Mouse (Mus musculus) T-helper 2 cell (primary cell): ENCODE measurements around the gene 4930544D05Rik.

Source experiments
- in situ Hi-C: fragments of 300-600 bp; cut with MboI, MseI; formaldehyde crosslinking; loops from one replicate; pipeline ENCODE4 v1.15.1; 2025; ENCODE audit warnings: high pct_unique_total_duplicates

4930544D05Rik gene

DNA sequence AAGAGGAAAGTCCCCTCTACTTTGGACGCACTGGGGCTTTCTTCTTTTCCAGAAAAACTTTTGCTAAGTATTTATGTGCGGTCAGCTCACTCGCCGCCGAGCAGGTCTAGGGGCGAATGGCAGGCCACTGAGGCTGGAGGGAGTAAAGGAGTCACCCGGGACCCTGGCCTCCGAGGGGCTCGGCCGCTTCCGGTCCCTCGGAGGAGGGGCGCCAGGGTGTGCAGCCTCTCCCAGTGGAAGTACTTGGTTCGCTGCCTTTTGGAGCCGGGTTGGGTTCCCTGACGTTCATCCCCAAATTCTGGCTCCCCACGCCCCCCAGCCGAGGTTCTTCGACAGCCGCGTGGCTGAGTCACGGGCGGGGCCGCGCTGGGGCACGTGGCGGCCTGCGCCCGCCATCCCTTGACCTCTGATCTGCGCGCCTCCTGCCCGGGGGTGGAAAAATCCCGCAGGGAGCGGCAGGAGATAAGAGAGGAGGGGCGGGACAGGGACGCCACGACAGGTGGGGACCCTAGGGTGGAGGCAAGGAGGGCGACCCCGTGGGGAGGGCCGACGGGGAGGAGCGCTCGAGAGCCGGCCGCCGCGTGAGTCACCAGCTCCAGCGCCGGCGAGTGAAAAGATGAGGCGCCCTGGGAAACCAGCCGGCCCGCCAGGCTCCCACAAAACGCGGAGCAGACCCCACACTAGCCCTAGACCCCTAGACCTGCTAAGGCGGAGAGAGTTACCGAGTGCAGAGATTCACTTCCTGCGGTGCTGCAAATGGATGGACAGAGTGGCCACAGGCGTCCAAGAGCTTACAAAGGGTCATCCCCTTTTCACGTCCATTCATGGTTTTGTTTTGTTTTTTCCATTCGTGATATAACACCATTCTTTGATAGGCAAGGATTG lies 40.2 kb downstream of the 4930544D05Rik start:
- in situ Hi-C loops, result loop anchor here (25.0 kb wide), 2 partner anchors 894 to 1244 kb away; partner anchors contain the start of genes Kdm6b, Polr2a, Slc35g3 and Zbtb4

DNA sequence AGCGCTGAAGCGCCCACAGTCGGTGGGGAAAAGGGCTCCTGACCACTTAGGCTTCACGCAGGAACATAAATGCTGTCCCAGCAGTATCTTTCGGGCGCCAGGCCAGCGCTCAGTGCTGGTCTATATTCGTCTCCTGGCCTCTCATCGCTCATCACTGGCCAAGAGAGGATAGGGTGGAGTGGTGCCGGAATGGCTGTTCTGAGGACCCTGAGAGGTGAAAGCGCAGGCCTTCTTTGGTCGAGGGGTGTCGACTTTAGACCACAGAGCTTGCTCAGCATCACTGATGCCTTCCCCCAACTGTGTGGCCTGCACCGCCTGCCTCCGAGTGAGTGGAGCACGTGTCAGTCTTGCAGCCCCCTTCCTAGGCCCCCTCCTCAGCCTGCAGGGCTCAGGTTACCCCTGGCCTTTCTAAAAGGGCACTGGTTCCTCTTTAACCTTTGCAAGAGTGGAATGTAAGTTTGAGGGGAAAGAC lies 40.8 kb downstream of the 4930544D05Rik start:
- in situ Hi-C loops, result loop anchor here (25.0 kb wide), 2 partner anchors 894 to 1244 kb away; partner anchors contain the start of genes Kdm6b, Polr2a, Slc35g3 and Zbtb4

DNA sequence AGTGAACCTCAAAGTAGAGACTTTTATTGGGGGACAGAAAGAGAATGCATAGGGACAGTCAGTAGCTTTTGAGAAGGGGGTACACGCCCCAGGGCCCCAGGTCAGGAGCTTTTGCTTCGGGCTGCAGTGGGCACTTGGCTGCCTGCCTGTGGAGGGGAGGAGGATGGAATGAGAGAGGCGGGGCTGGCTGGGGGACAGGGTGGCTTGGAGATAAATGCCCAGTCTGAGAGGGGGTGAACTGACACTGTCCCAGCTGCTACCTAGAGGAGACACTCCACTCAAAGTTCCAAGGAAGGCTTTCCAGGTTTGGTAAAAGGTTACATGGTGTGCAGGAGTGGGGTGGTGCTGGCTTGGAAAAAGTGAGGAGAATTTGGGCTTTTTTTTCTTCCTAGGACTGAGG lies 41.3 kb downstream of the 4930544D05Rik start, which contains the start of gene Eno3:
Eno3 (plus strand) TSS at position 239 of the 400 bp plus-strand sequence.
- in situ Hi-C loops, result loop anchor here (25.0 kb wide), 2 partner anchors 895 to 1245 kb away; partner anchors contain the start of genes Kdm6b, Polr2a, Slc35g3 and Zbtb4

GRCm38 (mm10) chr11:70657573-70657972 lies 41.9 kb downstream of the 4930544D05Rik start:
- in situ Hi-C loops, result loop anchor here (25.0 kb wide), 2 partner anchors 895 to 1245 kb away; partner anchors contain the start of genes Kdm6b, Polr2a, Slc35g3 and Zbtb4

DNA sequence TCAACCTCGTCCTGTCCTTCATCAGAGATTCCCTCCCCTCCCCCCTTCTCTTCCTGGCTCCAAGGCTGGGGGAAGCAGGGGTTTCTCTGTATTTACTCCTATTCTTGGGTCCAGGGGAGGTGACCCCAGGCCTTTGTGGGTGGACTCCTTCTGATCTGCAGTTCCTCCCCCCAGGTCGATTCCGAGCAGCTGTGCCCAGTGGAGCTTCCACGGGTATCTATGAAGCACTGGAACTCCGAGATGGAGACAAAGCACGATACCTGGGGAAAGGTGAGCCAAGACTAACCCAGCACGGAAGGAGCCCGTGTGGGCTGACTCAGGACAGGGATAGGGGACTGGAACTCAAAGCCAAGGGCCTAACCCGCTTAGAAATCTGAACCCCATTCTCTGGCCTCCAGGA lies 42.3 kb downstream of the 4930544D05Rik start:
- in situ Hi-C loops, result loop anchor here (25.0 kb wide), 2 partner anchors 896 to 1246 kb away; partner anchors contain the start of genes Kdm6b, Polr2a, Slc35g3 and Zbtb4

- in situ Hi-C loops, result loop anchor here (25.0 kb wide), 2 partner anchors 896 to 1246 kb away; partner anchors contain the start of genes Kdm6b, Polr2a, Slc35g3 and Zbtb4
These were observed 42.9 kb downstream of the 4930544D05Rik start for GRCm38 (mm10) chr11:70658521-70658920.

DNA sequence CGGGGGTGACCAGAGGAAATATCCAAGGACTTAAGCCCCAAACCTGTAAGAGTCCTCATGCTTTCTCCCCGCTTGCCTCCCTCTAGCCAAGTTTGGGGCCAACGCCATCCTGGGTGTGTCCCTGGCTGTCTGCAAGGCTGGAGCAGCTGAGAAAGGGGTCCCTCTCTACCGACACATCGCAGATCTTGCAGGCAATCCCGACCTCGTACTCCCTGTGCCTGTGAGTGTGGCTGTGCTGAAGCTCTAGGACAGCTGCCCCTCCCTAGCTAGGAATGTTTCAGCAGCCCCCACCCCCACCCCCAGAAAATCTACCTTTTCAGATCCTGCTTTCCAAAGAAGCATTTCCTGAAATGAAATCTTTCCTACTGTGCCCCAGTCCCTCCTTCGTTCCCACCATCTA lies 43.3 kb downstream of the 4930544D05Rik start:
- in situ Hi-C loops, result loop anchor here (25.0 kb wide), 2 partner anchors 897 to 1247 kb away; partner anchors contain the start of genes Kdm6b, Polr2a, Slc35g3 and Zbtb4

DNA sequence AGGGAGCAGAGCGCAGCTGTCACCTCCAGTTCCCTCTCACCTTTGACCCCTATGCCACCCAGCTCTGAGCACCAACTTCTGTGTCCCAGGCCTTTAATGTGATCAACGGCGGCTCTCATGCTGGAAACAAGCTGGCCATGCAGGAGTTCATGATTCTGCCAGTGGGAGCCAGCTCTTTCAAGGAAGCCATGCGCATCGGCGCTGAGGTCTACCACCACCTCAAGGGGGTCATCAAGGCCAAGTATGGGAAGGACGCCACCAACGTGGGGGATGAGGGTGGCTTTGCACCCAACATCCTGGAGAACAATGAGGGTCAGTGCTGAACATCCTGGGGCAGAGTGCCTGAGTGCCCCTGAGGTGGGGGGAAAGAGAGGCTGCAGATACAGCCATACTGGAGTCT lies 44.9 kb downstream of the 4930544D05Rik start:
- in situ Hi-C loops, result loop anchor here (25.0 kb wide), 2 partner anchors 898 to 1248 kb away; partner anchors contain the start of genes Kdm6b, Polr2a, Slc35g3 and Zbtb4

DNA sequence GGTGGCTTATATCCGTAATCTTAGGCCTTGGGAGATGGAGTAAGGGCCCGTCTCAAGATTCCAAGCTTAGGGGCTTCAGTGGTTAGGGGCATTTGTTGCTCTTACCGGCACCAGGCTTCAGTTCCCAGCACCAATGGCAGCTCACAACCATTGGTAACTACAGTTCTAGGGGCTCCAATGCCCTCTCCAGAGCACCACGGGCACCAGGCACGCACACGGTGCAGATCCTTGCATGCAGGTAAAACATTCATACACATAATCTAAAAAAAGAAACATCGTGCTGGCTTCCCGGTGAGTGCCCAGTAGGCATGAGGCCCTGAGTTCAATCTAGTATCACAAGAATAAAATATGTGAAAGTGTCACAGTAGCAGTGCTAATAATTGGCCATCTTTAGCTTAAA lies 47.5 kb downstream of the 4930544D05Rik start:
- in situ Hi-C loops, result loop anchor here (25.0 kb wide), 2 partner anchors 901 to 1251 kb away; partner anchors contain the start of genes Kdm6b, Polr2a, Slc35g3 and Zbtb4

GRCm38 (mm10) chr11:70663957-70664356 lies 48.3 kb downstream of the 4930544D05Rik start:
- in situ Hi-C loops, result loop anchor here (25.0 kb wide), 2 partner anchors 902 to 1252 kb away; partner anchors contain the start of genes Kdm6b, Polr2a, Slc35g3 and Zbtb4

GRCm38 (mm10) chr11:70664741-70665140 lies 49.1 kb downstream of the 4930544D05Rik start:
- in situ Hi-C loops, result loop anchor here (25.0 kb wide), 2 partner anchors 902 to 1252 kb away; partner anchors contain the start of genes Kdm6b, Polr2a, Slc35g3 and Zbtb4
